Mouse (Mus musculus) C2C12 (cell line): ENCODE data around the gene Rasgef1b. TPM values are rescaled to one million over a fixed set of nuclear protein-coding genes. Genes with fewer than 3 reads are reported as not detected.

Source experiments
- H3K27me3 ChIP-seq: one replicate; pipeline ENCODE4 v1.6.1; 2011; ENCODE audit not compliant: control insufficient read depth, insufficient read depth, insufficient read length
- H3K36me3 ChIP-seq: one replicate; pipeline ENCODE4 v1.6.1; 2011; ENCODE audit not compliant: control insufficient read depth, insufficient read depth
- H3K4me3 ChIP-seq: one replicate; pipeline ENCODE4 v1.5.1; 2011; ENCODE audit warnings: mild to moderate bottlenecking, control low read depth; ENCODE audit not compliant: poor library complexity, insufficient read depth, severe bottlenecking
- H3K79me2 ChIP-seq: one replicate; pipeline ENCODE4 v1.6.1; 2011; ENCODE audit not compliant: control insufficient read depth, insufficient read depth
- H3K79me3 ChIP-seq: one replicate; pipeline ENCODE4 v1.6.1; 2011; ENCODE audit warnings: low read depth, control low read depth
- H3ac ChIP-seq: one replicate; pipeline ENCODE3; 2011; ENCODE audit warnings: low read depth; ENCODE audit not compliant: control insufficient read depth, insufficient read length
- CEBPB ChIP-seq: IDR thresholded peaks from one replicate; pipeline ENCODE4 v1.6.1; 2011; ENCODE audit warnings: low read depth, mild to moderate bottlenecking, control low read depth, moderate library complexity
- CTCF ChIP-seq: IDR thresholded peaks from one replicate; pipeline ENCODE4 v1.5.1; 2011; ENCODE audit not compliant: control insufficient read depth, insufficient read depth, insufficient read length
- FOSL1 ChIP-seq: IDR thresholded peaks from one replicate; pipeline ENCODE4 v1.8.0; 2011; ENCODE audit warnings: mild to moderate bottlenecking, low read length; ENCODE audit not compliant: poor library complexity, insufficient read depth, severe bottlenecking
- MAX ChIP-seq: IDR thresholded peaks from one replicate; pipeline ENCODE4 v1.6.1; 2011; ENCODE audit warnings: mild to moderate bottlenecking, control low read depth
- MYOD1 ChIP-seq: IDR thresholded peaks from one replicate; pipeline ENCODE4 v1.6.1; 2011; ENCODE audit warnings: low read depth; ENCODE audit not compliant: control insufficient read depth, insufficient read length
- MYOG ChIP-seq: IDR thresholded peaks from one replicate; pipeline ENCODE4 v1.6.1; 2011; ENCODE audit not compliant: control insufficient read depth, insufficient read length; ENCODE audit errors: extremely low read depth
- USF1 ChIP-seq: IDR thresholded peaks from one replicate; pipeline ENCODE4 v1.6.1; 2011; ENCODE audit warnings: low read depth, mild to moderate bottlenecking, control low read depth, moderate library complexity
- polyA plus RNA-seq: library from polyadenylated mRNA; unstranded; fragments of >200 nt; fragmentation: generic; extraction: Trizol; gene quantifications from one replicate; pipeline ENCODE4 v1.2.1, GENCODE M21; 2012; ENCODE audit warnings: missing spikeins

Gene Rasgef1b
- polyA plus RNA-seq, 1 experiment = 0.05 TPM

DNA sequence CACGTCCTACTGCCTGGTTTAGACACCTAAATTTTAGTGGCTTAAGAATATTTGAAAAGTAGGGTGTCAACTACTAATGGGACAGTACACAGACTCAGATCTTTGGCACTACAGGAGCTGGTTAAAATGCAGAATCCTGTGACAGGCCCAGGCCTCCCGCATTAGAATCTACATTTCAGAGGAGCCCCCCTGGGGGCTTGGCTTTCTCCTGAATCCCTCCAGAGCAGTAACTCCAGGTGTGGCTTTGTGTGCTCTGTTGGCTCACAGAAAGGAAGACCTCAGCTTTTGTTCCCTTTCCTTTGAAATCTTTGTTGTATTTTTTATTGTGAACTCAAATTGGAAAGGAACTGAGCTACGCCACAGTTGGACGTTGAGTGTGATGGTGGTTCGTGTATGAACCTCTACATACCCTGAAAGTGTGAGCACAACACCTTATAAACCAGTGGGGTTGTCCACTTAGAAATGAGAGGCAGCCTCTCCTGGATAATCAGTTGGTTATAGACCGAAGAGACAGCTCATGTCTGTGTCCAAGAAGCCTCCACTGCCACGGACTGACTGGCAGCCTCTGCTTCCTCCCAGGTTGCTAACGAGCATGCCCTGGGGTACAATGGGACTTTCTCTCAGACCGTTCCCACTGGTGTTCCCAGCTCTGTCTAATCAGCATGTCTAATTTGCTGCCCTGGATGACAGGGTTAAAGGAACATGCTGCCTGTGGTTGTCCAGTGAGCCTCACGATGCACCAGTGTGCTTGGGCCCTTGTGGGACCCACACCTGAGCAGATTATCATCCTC lies 9.3 kb upstream of the Rasgef1b start:
- no peak overlapping the region for H3ac ChIP-seq
- H3K4me3 ChIP-seq = no peak overlapping the region
- H3K36me3 ChIP-seq = no peaks in the 10 kb centered on the region
- H3K79me3 ChIP-seq = no peaks in the 10 kb centered on the region
- no peaks in the 10 kb centered on the region for H3K79me2 ChIP-seq
- TF ChIP-seq CTCF = no peak
- no peak for TF ChIP-seq FOSL1
- TF ChIP-seq MYOG = no peak
- TF ChIP-seq MYOD1 = no peak
- no peak for TF ChIP-seq CEBPB
- no peak for TF ChIP-seq USF1
- no peak for TF ChIP-seq MAX
- H3K27me3 ChIP-seq = no peaks in the 10 kb centered on the region

DNA sequence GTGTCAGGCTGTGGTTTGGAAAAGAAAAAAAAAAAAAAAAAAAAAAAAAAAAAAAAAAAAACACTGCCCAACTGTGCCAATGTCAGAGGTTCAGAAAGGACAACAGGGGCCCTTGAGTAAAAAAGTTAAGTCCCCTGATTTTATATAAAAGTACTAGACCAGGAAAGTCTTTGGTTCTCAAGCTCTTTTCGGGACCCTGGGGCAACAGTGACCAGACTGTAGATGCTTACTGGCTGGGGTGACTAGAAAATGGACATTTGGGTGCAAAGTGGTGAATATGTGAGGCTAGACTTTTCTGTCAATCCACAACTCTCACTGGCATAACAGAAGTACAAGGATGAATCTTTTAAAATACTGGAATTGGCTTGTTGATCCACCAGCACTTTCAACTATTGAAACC lies 1.1 kb upstream of the Rasgef1b start:
- H3K79me2 ChIP-seq = no peaks in the 10 kb centered on the region
- H3ac ChIP-seq = no peak overlapping the region
- H3K27me3 ChIP-seq = peaks cover 24% of the 10 kb centered on the region
- TF ChIP-seq CEBPB = no peak
- TF ChIP-seq CTCF = no peak
- TF ChIP-seq MYOG = no peak
- TF ChIP-seq MYOD1 = no peak
- TF ChIP-seq MAX = no peak
- TF ChIP-seq USF1 = no peak
- no peak for TF ChIP-seq FOSL1
- H3K4me3 ChIP-seq = no peak overlapping the region
- H3K79me3 ChIP-seq = no peaks in the 10 kb centered on the region
- H3K36me3 ChIP-seq = no peaks in the 10 kb centered on the region

DNA sequence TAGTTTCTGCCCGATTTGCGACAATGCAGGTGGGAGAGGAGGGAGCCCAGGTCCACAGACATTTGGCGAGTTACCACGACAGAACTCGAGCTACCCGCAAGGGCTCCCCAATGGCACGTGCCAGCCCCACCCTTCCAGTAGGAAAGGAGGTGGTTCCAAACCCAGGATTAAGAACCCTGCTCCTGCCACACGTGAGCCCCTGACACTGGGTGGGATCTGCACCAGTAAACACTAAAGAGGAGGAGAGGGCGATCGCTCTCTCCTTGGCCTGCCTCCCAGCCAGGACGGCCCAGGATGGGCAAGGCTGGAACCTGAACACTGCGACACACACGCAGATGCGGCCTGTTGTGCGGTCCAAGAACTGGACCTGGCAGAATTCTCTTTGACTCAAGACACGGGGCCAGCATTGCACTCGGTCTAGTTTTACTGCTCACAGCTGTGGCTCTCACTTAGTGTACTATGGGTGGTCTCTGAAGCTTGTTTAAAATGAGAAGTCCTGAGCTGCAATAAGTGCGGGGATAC lies 557 bp upstream of the Rasgef1b start:
- no peak for TF ChIP-seq CTCF
- no peak for TF ChIP-seq CEBPB
- TF ChIP-seq MYOD1 = no peak
- TF ChIP-seq MAX = no peak
- TF ChIP-seq FOSL1 = no peak
- no peak for TF ChIP-seq MYOG
- TF ChIP-seq USF1 = no peak
- H3K79me3 ChIP-seq = no peaks in the 10 kb centered on the region
- H3ac ChIP-seq = no peak overlapping the region
- no peaks in the 10 kb centered on the region for H3K79me2 ChIP-seq
- no peaks in the 10 kb centered on the region for H3K36me3 ChIP-seq
- H3K27me3 ChIP-seq = peaks cover 24% of the 10 kb centered on the region
- H3K4me3 ChIP-seq = no peak overlapping the region

DNA sequence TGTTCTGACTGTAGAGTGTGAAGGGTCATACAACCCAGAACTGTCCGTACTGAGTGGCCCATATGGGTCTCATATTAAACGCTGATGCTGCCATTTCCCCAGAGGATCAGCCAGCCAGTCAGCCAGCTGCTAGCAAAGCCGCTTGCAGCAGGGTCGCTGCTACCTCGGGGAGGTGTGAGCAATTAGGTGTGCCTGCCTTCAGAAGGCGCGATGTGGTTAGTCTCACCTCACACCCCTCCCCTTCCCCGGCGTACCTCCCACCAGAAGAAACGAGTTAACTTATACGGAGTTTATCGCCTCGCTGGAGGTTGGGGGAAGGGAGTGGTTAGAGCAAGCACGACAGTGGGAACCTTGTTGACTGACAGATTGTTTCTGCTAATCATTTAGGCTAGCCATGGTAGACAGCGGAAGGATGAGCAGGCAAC lies 826 bp downstream of the Rasgef1b start:
- Histone ChIP-seq H3K4me3 (no peak overlapping the region), H3K36me3 (no peaks in the 10 kb centered on the region), H3K79me3 (no peaks in the 10 kb centered on the region), H3K79me2 (no peaks in the 10 kb centered on the region), H3K27me3 (peaks cover 24% of the 10 kb centered on the region), H3ac (no peak overlapping the region)
- TF ChIP-seq USF1 (no peak), MAX (no peak), CEBPB (no peak), MYOD1 (no peak), MYOG (no peak), FOSL1 (no peak), CTCF (no peak)

DNA sequence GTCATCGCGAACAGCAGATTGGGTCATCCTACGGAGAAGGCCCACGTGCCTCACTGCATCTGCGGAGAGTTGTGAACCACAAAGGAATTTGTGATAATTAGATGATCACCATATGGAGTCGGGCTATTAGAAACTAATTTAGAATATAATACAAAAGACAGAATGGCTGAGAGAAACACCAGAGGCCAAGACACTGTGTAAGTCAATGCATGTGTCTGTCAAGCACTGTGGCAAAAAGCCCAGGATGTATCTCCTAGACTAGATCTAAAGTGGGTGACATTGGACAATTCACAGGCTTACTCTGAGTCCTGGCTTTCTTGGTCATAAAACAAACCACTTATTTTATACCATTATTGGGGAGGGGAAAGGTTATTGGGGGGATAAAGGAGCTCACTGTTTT lies 4.9 kb downstream of the Rasgef1b start:
- Histone ChIP-seq H3K27me3 (peaks cover 16% of the 10 kb centered on the region), H3K79me3 (no peaks in the 10 kb centered on the region), H3K79me2 (no peaks in the 10 kb centered on the region), H3ac (no peak overlapping the region), H3K4me3 (no peak overlapping the region), H3K36me3 (no peaks in the 10 kb centered on the region)
- no peak for TF ChIP-seq USF1
- TF ChIP-seq CEBPB = no peak
- no peak for TF ChIP-seq MYOD1
- no peak for TF ChIP-seq MYOG
- no peak for TF ChIP-seq FOSL1
- TF ChIP-seq CTCF = no peak
- no peak for TF ChIP-seq MAX

DNA sequence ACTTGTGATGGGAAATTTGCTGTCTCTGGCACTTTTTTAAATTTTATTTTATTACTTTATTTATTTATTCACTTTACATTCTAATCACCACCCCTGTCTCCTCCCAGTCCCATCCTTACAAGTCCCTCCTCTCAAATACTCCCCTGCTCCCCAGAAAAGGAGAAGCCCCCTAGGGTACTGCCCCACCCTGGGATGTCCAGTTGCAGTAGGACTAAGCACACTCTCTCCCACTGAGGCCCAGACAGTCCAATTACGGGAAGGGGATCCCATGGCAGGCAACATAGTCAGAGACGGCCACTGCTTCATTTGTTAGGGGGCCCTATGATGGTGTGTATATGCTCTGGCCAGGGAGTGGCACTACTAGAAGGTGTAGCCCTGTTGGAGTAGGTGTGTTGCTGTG lies 6.6 kb downstream of the Rasgef1b start:
- no peak for TF ChIP-seq USF1
- TF ChIP-seq MAX = no peak
- no peak for TF ChIP-seq CEBPB
- TF ChIP-seq MYOG = no peak
- TF ChIP-seq CTCF = no peak
- TF ChIP-seq FOSL1 = no peak
- no peak for TF ChIP-seq MYOD1
- Histone ChIP-seq H3K27me3 (peaks cover 7% of the 10 kb centered on the region), H3K79me2 (no peaks in the 10 kb centered on the region), H3K36me3 (no peaks in the 10 kb centered on the region), H3ac (no peak overlapping the region), H3K79me3 (no peaks in the 10 kb centered on the region), H3K4me3 (no peak overlapping the region)
